Mouse (Mus musculus) liver, adult 2 months (tissue): ENCODE measurements at regions not wholly inside any gene's neighbourhood (a gene's known extent, or its start where the extent isn't known, plus 50 kb on each side); places are given as distances from the start of the nearest gene placed in this dataset.

Experiments
- CTCF ChIP-seq: fragments of 200-500 bp; IDR thresholded peaks from 2 replicates; pipeline ENCODE4 v1.5.1; 2011; ENCODE audit warnings: low read depth, low read length, control low read depth
- POLR2A ChIP-seq: fragments of 200-500 bp; IDR thresholded peaks from 2 replicates; pipeline ENCODE4 v1.6.1; 2011; ENCODE audit warnings: low read length, control low read depth; ENCODE audit not compliant: insufficient read depth; ENCODE audit errors: extremely low read depth

DNA sequence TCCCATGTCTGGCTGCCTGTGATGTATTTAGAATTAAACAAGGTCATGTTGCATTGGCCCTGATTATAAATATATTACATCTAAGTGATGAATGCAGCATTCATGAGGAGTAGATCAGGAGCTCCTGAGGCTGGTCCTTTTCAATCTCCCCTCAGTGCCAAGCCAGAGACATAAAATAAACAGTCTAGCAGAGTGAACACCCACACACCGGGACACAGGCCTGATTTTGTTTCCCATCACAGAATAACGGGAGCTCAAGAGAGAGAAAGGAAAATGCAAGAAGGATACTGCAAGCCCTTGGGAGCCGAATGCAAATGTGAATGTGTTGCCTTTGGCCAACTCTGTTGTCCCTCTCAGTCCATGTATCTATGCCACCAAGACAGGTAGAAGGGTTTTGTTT lies 84.1 kb upstream of the Gm11232 start:
- TF ChIP-seq CTCF (no peak), POLR2A (no peak)
